Mouse (Mus musculus): Measurements from ENCODE around the gene Ewsr1.

GRCm38 (mm10) chr11:5103986-5104509, 5.0 kb upstream of the Ewsr1 start:
- TF ChIP-seq MYOD1 (IDR thresholded peaks at IDR 0.05; ENCODE audit: control insufficient read depth in 1 of 3, insufficient read length in 2 of 3, low read depth in 2 of 3) = no peak
- no peak for TF ChIP-seq POLR2A (IDR thresholded peaks at IDR 0.05; ENCODE audit: insufficient read length, low read depth)
- no peak for TF ChIP-seq CEBPB (IDR thresholded peaks at IDR 0.05; ENCODE audit: insufficient read depth, poor library complexity, severe bottlenecking)
- TF ChIP-seq POLR2AphosphoS2 (IDR thresholded peaks at IDR 0.05; ENCODE audit: insufficient read length, low read depth) = no peak
